Mouse (Mus musculus): ENCODE data around the gene Smox.

The Smox gene

GRCm38 (mm10) chr2:131514055-131514621 lies 22.8 kb downstream of the Smox start:
- DNase-seq (ENCODE audit: low spot score): no peak

- DNase-seq (ENCODE audit: low spot score): no peak
These were observed 26.3 kb downstream of the Smox start for GRCm38 (mm10) chr2:131517550-131517949.

GRCm38 (mm10) chr2:131518790-131519189 lies 27.5 kb downstream of the Smox start:
- DNase-seq (ENCODE audit: low spot score): no peak

- no peak for DNase-seq (ENCODE audit: low spot score)
These were observed 29.4 kb downstream of the Smox start for GRCm38 (mm10) chr2:131520743-131521142.

GRCm38 (mm10) chr2:131527061-131527460 lies 35.8 kb downstream of the Smox start:
- DNase-seq (ENCODE audit: low spot score): no peak

GRCm38 (mm10) chr2:131529898-131530622 lies 38.8 kb downstream of the Smox start:
- DNase-seq (ENCODE audit: low spot score): peak; percentile 63

GRCm38 (mm10) chr2:131530623-131531008 lies 39.3 kb downstream of the Smox start:
- DNase-seq (ENCODE audit: low spot score): peak; percentile 50

- no peak for DNase-seq (ENCODE audit: low spot score)
These were observed 40.0 kb downstream of the Smox start for GRCm38 (mm10) chr2:131531271-131531670.

GRCm38 (mm10) chr2:131535168-131535567 lies 43.9 kb downstream of the Smox start:
- no peak for DNase-seq (ENCODE audit: low spot score)

- no peak for DNase-seq (ENCODE audit: low spot score)
These were observed 47.0 kb downstream of the Smox start for GRCm38 (mm10) chr2:131538341-131538740.

GRCm38 (mm10) chr2:131539780-131540179 lies 48.5 kb downstream of the Smox start:
- DNase-seq (ENCODE audit: low spot score): no peak

- no peak for DNase-seq (ENCODE audit: low spot score)
These were observed 50.4 kb downstream of the Smox start for GRCm38 (mm10) chr2:131541686-131542085.

- no peak for DNase-seq (ENCODE audit: low spot score)
These were observed 51.2 kb downstream of the Smox start for GRCm38 (mm10) chr2:131542531-131542930.

GRCm38 (mm10) chr2:131545386-131546307 lies 54.4 kb downstream of the Smox start:
- peak; percentile 67 for DNase-seq (ENCODE audit: low spot score)

GRCm38 (mm10) chr2:131546308-131546700 lies 55.0 kb downstream of the Smox start:
- no peak for DNase-seq (ENCODE audit: low spot score)

GRCm38 (mm10) chr2:131546745-131547408 lies 55.6 kb downstream of the Smox start:
- DNase-seq (ENCODE audit: low spot score): peak; percentile 32

GRCm38 (mm10) chr2:131548330-131548729 lies 57.0 kb downstream of the Smox start:
- no peak for DNase-seq (ENCODE audit: low spot score)

- no peak for DNase-seq (ENCODE audit: low spot score)
These were observed 57.8 kb downstream of the Smox start for GRCm38 (mm10) chr2:131549090-131549489.

- DNase-seq (ENCODE audit: low spot score): no peak
These were observed 59.2 kb downstream of the Smox start for GRCm38 (mm10) chr2:131550474-131550873.

- DNase-seq (ENCODE audit: low spot score): no peak
These were observed 59.6 kb downstream of the Smox start for GRCm38 (mm10) chr2:131550906-131551305.

GRCm38 (mm10) chr2:131551701-131552620 lies 60.7 kb downstream of the Smox start:
- no peak for DNase-seq (ENCODE audit: low spot score)

Measured in urinary bladder, postnatal 14 days (tissue).